Mouse (Mus musculus) small intestine, adult 10 weeks (tissue): ENCODE measurements around the gene Etv5. TPM values are rescaled to one million over a fixed set of nuclear protein-coding genes. Genes with fewer than 3 reads are reported as not detected.

ENCODE experiments used
- polyA plus RNA-seq: library from polyadenylated mRNA; stranded (reverse); fragments of 350-450 nt; fragmentation: Illumina TruSeq; extraction: RNeasy Lipid Tissue Mini Kit (QIAGEN cat#74804); gene quantifications from one replicate; pipeline ENCODE4 v1.2.3, GENCODE M21; 2014; ENCODE audit warnings: low replicate concordance

Etv5 gene
- polyA plus RNA-seq = 1.6 TPM

GRCm38 (mm10) chr16:22439499-22440177, at the start of gene Etv5:
Gene Etv5 (minus strand): TSS chr16:22439719.

Other genes with a start within 250 kb of the Etv5 start
- gene Tra2b, start 173.7 kb downstream of the Etv5 start, polyA plus RNA-seq = 250 TPM
- gene Dgkg, start 217.5 kb upstream of the Etv5 start, polyA plus RNA-seq = 0.59 TPM